Mouse (Mus musculus) heart, postnatal 10 days (tissue): ENCODE results near the gene Gm8871. TPM values are rescaled to one million over a fixed set of nuclear protein-coding genes. Genes with fewer than 3 reads are reported as not detected.
"Not testable (repeated sequence)": the region's sequence is repeated elsewhere in the genome, so short reads cannot be mapped to it uniquely, and the experiment has no call there.

Source experiments
- DNase-seq, 2 experiments: peaks; one replicate each; pipeline ENCODE4 v3.0.0; 2021
- intact Hi-C: fragments of 180-260 bp; cut with DNase I; formaldehyde crosslinking; loops from one replicate; pipeline ENCODE4 v1.15.1; 2025
- total RNA-seq, 2 experiments: library from RNA; stranded (reverse); gene quantifications; 2 replicates each; pipeline ENCODE4 v1.2.3; 2021

Gm8871 gene
- total RNA-seq: not detected

DNA sequence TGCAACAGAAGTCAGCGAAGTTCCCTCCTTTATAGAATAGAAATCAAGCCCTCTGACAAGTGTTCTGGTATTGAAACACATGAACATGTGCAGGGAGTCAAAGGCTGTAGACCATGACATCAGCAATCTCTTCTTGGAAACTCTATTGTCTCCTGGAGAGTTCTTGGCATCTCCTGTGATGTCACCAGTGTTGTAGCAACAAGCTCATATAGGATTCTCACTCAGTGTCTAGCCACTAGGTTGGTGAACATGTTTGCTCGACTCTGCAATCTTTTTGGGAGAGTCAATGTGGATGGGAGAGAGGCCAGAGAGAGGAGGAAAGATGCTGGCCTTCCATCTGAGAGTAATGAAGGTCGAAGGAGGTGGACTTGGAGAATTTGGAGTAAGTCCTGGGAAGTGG, at the start of gene Gm8871, which contains the start of gene Gm8857:
Gm8871 (plus strand) TSS at position 301 of the 400 bp plus-strand sequence.
Gm8857 (plus strand) TSS at position 303 of the 400 bp plus-strand sequence.
- intact Hi-C loops, DNase-seq: not testable (repeated sequence)

- DNase-seq, intact Hi-C loops: not testable (repeated sequence)
These were observed 5.9 kb downstream of the Gm8871 start for GRCm38 (mm10) chr5:10953512-10953911.

GRCm38 (mm10) chr5:10958057-10958456, 10.5 kb downstream of the Gm8871 start:
- intact Hi-C loops, DNase-seq: not testable (repeated sequence)

Other genes with a start within 250 kb of the Gm8871 start
- not detected for gene Gm8857, start within 50 bp of the Gm8871 start, total RNA-seq
- gene Gm8879, start 179.8 kb downstream of the Gm8871 start, total RNA-seq: not detected
- not detected for gene Gm5861, start 235.3 kb downstream of the Gm8871 start, total RNA-seq